Mouse (Mus musculus) intestine, embryonic 14.5 days (tissue): ENCODE data around the gene Dnajc16. TPM values are rescaled to one million over a fixed set of nuclear protein-coding genes. Genes with fewer than 3 reads are reported as not detected.

Source experiments
- ATAC-seq: fragments of 200-750 bp; cut with Nextera tagmentation; replicated peaks from 2 replicates; pipeline ENCODE4 v1.8.0; 2017; ENCODE audit warnings: low read depth, moderate number of reproducible peaks, moderate TSS enrichment, moderate library complexity; ENCODE audit not compliant: low FRiP score, low TSS enrichment
- DNase-seq: peaks from one replicate; pipeline ENCODE4 v3.0.0-alpha.2; 2018; ENCODE audit warnings: low spot score
- H3K27ac ChIP-seq: fragments of 300-500 bp; sonication (generic); 2 replicates; pipeline ENCODE4 v1.5.1; 2014; ENCODE audit warnings: low read depth, mild to moderate bottlenecking, control low read depth
- H3K27me3 ChIP-seq: fragments of 300-500 bp; sonication (generic); replicated peaks from 2 replicates; pipeline ENCODE4 v1.6.1; 2014; ENCODE audit warnings: low read length, control low read depth; ENCODE audit not compliant: control insufficient read depth, insufficient read depth
- H3K36me3 ChIP-seq: fragments of 300-500 bp; sonication (generic); 2 replicates; pipeline ENCODE4 v1.6.1; 2014; ENCODE audit warnings: low read length, control low read depth; ENCODE audit not compliant: control insufficient read depth, insufficient read depth
- H3K4me1 ChIP-seq: fragments of 300-500 bp; sonication (generic); replicated peaks from 2 replicates; pipeline ENCODE4 v1.6.1; 2014; ENCODE audit warnings: low read length, control low read depth, mixed read lengths; ENCODE audit not compliant: control insufficient read depth, insufficient read depth
- H3K4me2 ChIP-seq: fragments of 300-500 bp; sonication (generic); 2 replicates; pipeline ENCODE4 v1.6.1; 2014; ENCODE audit warnings: low read length
- H3K4me3 ChIP-seq: fragments of 300-500 bp; sonication (generic); 2 replicates; pipeline ENCODE4 v1.5.1; 2014; ENCODE audit warnings: low read depth, low read length, control low read depth, mixed read lengths
- H3K9ac ChIP-seq: fragments of 300-500 bp; sonication (generic); 2 replicates; pipeline ENCODE4 v1.6.1; 2014; ENCODE audit warnings: mild to moderate bottlenecking, low read length
- H3K9me3 ChIP-seq: fragments of 300-500 bp; sonication (generic); 2 replicates; pipeline ENCODE4 v1.6.1; 2016; ENCODE audit warnings: low read length, control low read depth; ENCODE audit not compliant: control insufficient read depth
- WGBS: fragments of 180-500 bp; shearing (Covaris S2); extraction: QIAGEN DNeasy Blood & Tissue Kit; methylation state at CpG from one replicate; pipeline ENCODE4 v1.1.7; 2014; 5-methylcytosine and 5-hydroxymethylcytosine counted together
- polyA plus RNA-seq: library from polyadenylated mRNA; unstranded; fragments of >200 nt; fragmentation: Nextera tagmentation; extraction: Ambion mirVana; gene quantifications from 2 replicates; pipeline ENCODE4 v1.2.1, GENCODE M21; 2014

Dnajc16 gene
- polyA plus RNA-seq, 1 experiment from 2014 or later = 4.4 TPM

- WGBS = 43% methylated on average over 4 of the region's 4 CpGs
- H3K9ac ChIP-seq = no peak overlapping the region
- 0 out of 2 replicates have a peak, but pooled peaks have one; percentile 29 for ATAC-seq
These were observed 39.2 kb downstream of the Dnajc16 start for GRCm38 (mm10) chr4:141751419-141752075.

GRCm38 (mm10) chr4:141750826-141751225, 39.9 kb downstream of the Dnajc16 start:
- Histone ChIP-seq H3K9ac (no peak overlapping the region), H3K27ac (no peak overlapping the region), H3K4me1 (peaks cover 7% of the 10 kb centered on the region; the same call in 1 of the 2 replicates), H3K9me3 (no peaks in the 10 kb centered on the region), H3K27me3 (no peaks in the 10 kb centered on the region), H3K36me3 (no peaks in the 10 kb centered on the region), H3K4me2 (no peak overlapping the region), H3K4me3 (no peak overlapping the region)
- no peak for DNase-seq
- ATAC-seq = no peak
- WGBS = 79% methylated on average over 3 of the region's 3 CpGs

More at GRCm38 (mm10) chr4:141751419-141752075, 39.2 kb downstream of the Dnajc16 start:
- no peaks in the 10 kb centered on the region for H3K36me3 ChIP-seq
- no peak overlapping the region for H3K27ac ChIP-seq
- H3K27me3 ChIP-seq = no peaks in the 10 kb centered on the region
- no peak overlapping the region for H3K4me3 ChIP-seq
- peaks cover 7% of the 10 kb centered on the region; the same call in 1 of the 2 replicates for H3K4me1 ChIP-seq
- no peak overlapping the region for H3K4me2 ChIP-seq
- no peak for DNase-seq
- no peaks in the 10 kb centered on the region for H3K9me3 ChIP-seq

- 42% methylated on average over 11 of the region's 11 CpGs for WGBS
- DNase-seq = no peak
- Histone ChIP-seq H3K4me1 (peaks cover 7% of the 10 kb centered on the region; the same call in 1 of the 2 replicates), H3K27me3 (no peaks in the 10 kb centered on the region), H3K27ac (no peak overlapping the region), H3K4me2 (no peak overlapping the region), H3K9me3 (no peaks in the 10 kb centered on the region), H3K9ac (no peak overlapping the region), H3K4me3 (no peak overlapping the region), H3K36me3 (no peaks in the 10 kb centered on the region)
- ATAC-seq = no peak
These were observed 41.2 kb downstream of the Dnajc16 start for GRCm38 (mm10) chr4:141749557-141749956.

- H3K9ac ChIP-seq = no peak within 1 kb of the TSS
- ATAC-seq = peak; percentile 37; the same call in 1 of the 2 replicates
These were observed 44.0 kb downstream of the Dnajc16 start, which contains the start of gene Agmat for GRCm38 (mm10) chr4:141746578-141747346. TSS of gene Agmat (plus strand) at chr4:141746672.

GRCm38 (mm10) chr4:141742381-141742780, 48.4 kb downstream of the Dnajc16 start:
- 87% methylated on average over 4 of the region's 4 CpGs for WGBS
- Histone ChIP-seq H3K9ac (no peak overlapping the region), H3K27ac (no peak overlapping the region), H3K4me1 (no peaks in the 10 kb centered on the region), H3K27me3 (no peaks in the 10 kb centered on the region), H3K36me3 (no peaks in the 10 kb centered on the region), H3K4me3 (no peak overlapping the region), H3K9me3 (no peaks in the 10 kb centered on the region), H3K4me2 (no peak overlapping the region)
- no peak for ATAC-seq
- no peak for DNase-seq

More at GRCm38 (mm10) chr4:141746578-141747346, 44.0 kb downstream of the Dnajc16 start, which contains the start of gene Agmat:
- no peak within 1 kb of the TSS for H3K27ac ChIP-seq
- H3K4me1 ChIP-seq = peaks cover 3% of the 10 kb centered on the region; the same call in 1 of the 2 replicates
- no peak within 1 kb of the TSS for H3K4me3 ChIP-seq
- H3K9me3 ChIP-seq = no peaks in the 10 kb centered on the region
- no peak for DNase-seq
- H3K4me2 ChIP-seq = no peak within 1 kb of the TSS
- WGBS = 20% methylated on average over 25 of the region's 25 CpGs
- H3K36me3 ChIP-seq = no peaks in the 10 kb centered on the region
- no peaks in the 10 kb centered on the region for H3K27me3 ChIP-seq

- H3K4me3 ChIP-seq = no peak overlapping the region
- no peak overlapping the region for H3K27ac ChIP-seq
- 47% methylated on average over 9 of the region's 9 CpGs for WGBS
- peak; percentile 54 for ATAC-seq
- no peak overlapping the region for H3K9ac ChIP-seq
- H3K9me3 ChIP-seq = no peaks in the 10 kb centered on the region
- H3K36me3 ChIP-seq = no peaks in the 10 kb centered on the region
- H3K4me2 ChIP-seq = no peak overlapping the region
- no peak for DNase-seq
- H3K4me1 ChIP-seq = no peaks in the 10 kb centered on the region
- H3K27me3 ChIP-seq = no peaks in the 10 kb centered on the region
These were observed 48.9 kb downstream of the Dnajc16 start for GRCm38 (mm10) chr4:141741856-141742255.

- no peak overlapping the region for H3K4me2 ChIP-seq
- ATAC-seq = no peak
- H3K9me3 ChIP-seq = no peaks in the 10 kb centered on the region
- H3K9ac ChIP-seq = no peak overlapping the region
- 70% methylated on average over 8 of the region's 8 CpGs for WGBS
- H3K4me1 ChIP-seq = peaks cover 4% of the 10 kb centered on the region; the same call in 1 of the 2 replicates
- no peak overlapping the region for H3K27ac ChIP-seq
- DNase-seq = no peak
- no peaks in the 10 kb centered on the region for H3K36me3 ChIP-seq
- H3K4me3 ChIP-seq = no peak overlapping the region
- H3K27me3 ChIP-seq = no peaks in the 10 kb centered on the region
These were observed 52.7 kb downstream of the Dnajc16 start for GRCm38 (mm10) chr4:141738015-141738414.

GRCm38 (mm10) chr4:141736856-141737255, 53.9 kb downstream of the Dnajc16 start:
- no peak for ATAC-seq

More at GRCm38 (mm10) chr4:141736856-141737255, 53.9 kb downstream of the Dnajc16 start:
- Histone ChIP-seq H3K36me3 (no peaks in the 10 kb centered on the region), H3K9ac (no peak overlapping the region), H3K27me3 (no peaks in the 10 kb centered on the region), H3K9me3 (no peaks in the 10 kb centered on the region), H3K4me3 (no peak overlapping the region), H3K27ac (no peak overlapping the region), H3K4me1 (peaks cover 4% of the 10 kb centered on the region; the same call in 1 of the 2 replicates), H3K4me2 (no peak overlapping the region)
- no peak for DNase-seq
- WGBS = 70% methylated on average over 4 of the region's 4 CpGs
